Mouse (Mus musculus): ENCODE measurements at regions not wholly inside any gene's neighbourhood (a gene's known extent, or its start where the extent isn't known, plus 50 kb on each side); places are given as distances from the start of the nearest gene placed in this dataset.

- intact Hi-C loops (cut with DNase I): no loop called here
Measured at GRCm38 (mm10) chr2:171812701-171813100, 230.6 kb downstream of the Cbln4 start.

GRCm38 (mm10) chr2:171805376-171805775 is 237.9 kb downstream of the Cbln4 start:
- peak; percentile 24 to 36 for DNase-seq
- intact Hi-C loops (cut with DNase I): no loop called here

More at GRCm38 (mm10) chr2:171812701-171813100, 230.6 kb downstream of the Cbln4 start:
- no peak for DNase-seq

- no peak for DNase-seq
- intact Hi-C loops (cut with DNase I): no loop called here
Measured at GRCm38 (mm10) chr2:171800511-171801268, 242.6 kb downstream of the Cbln4 start.

GRCm38 (mm10) chr2:171799351-171799750 is 243.9 kb downstream of the Cbln4 start:
- DNase-seq: no peak
- intact Hi-C loops (cut with DNase I): no loop called here

- no peak for DNase-seq
- intact Hi-C loops (cut with DNase I): no loop called here
Measured at GRCm38 (mm10) chr2:171790686-171791085, 252.6 kb downstream of the Cbln4 start.

- peak; percentile 13 to 15 for DNase-seq
- intact Hi-C loops (cut with DNase I): no loop called here
Measured at GRCm38 (mm10) chr2:171766193-171766930, 276.9 kb downstream of the Cbln4 start.

GRCm38 (mm10) chr2:171765071-171765470 is 278.2 kb downstream of the Cbln4 start:
- intact Hi-C loops (cut with DNase I): no loop called here

GRCm38 (mm10) chr2:171753502-171753901 is 289.8 kb downstream of the Cbln4 start:
- DNase-seq: no peak
- intact Hi-C loops (cut with DNase I): no loop called here

More at GRCm38 (mm10) chr2:171765071-171765470, 278.2 kb downstream of the Cbln4 start:
- DNase-seq: no peak

GRCm38 (mm10) chr2:171747162-171747561 is 296.1 kb downstream of the Cbln4 start:
- DNase-seq: peak in 1 of 2 experiments; percentile 10
- intact Hi-C loops (cut with DNase I): no loop called here

GRCm38 (mm10) chr2:171743111-171743510 is 300.2 kb downstream of the Cbln4 start:
- intact Hi-C loops (cut with DNase I): no loop called here
- DNase-seq: peak in 1 of 2 experiments; percentile 4

GRCm38 (mm10) chr2:171742706-171743105 is 300.6 kb downstream of the Cbln4 start:
- DNase-seq: no peak
- intact Hi-C loops (cut with DNase I): no loop called here

GRCm38 (mm10) chr2:171737761-171738160 is 305.5 kb downstream of the Cbln4 start:
- no peak for DNase-seq
- intact Hi-C loops (cut with DNase I): no loop called here

- no peak for DNase-seq
- intact Hi-C loops (cut with DNase I): no loop called here
Measured at GRCm38 (mm10) chr2:171735061-171735490, 308.2 kb downstream of the Cbln4 start.

GRCm38 (mm10) chr2:171734634-171734987 is 308.7 kb downstream of the Cbln4 start:
- DNase-seq: no peak

GRCm38 (mm10) chr2:171733965-171734633 is 309.2 kb downstream of the Cbln4 start:
- no peak for DNase-seq
- intact Hi-C loops (cut with DNase I): no loop called here

More at GRCm38 (mm10) chr2:171734634-171734987, 308.7 kb downstream of the Cbln4 start:
- intact Hi-C loops (cut with DNase I): no loop called here

GRCm38 (mm10) chr2:171719269-171719668 is 324.0 kb downstream of the Cbln4 start:
- DNase-seq: no peak
- intact Hi-C loops (cut with DNase I): no loop called here

GRCm38 (mm10) chr2:171718855-171719254 is 324.4 kb downstream of the Cbln4 start:
- no peak for DNase-seq
- intact Hi-C loops (cut with DNase I): no loop called here

- no peak for DNase-seq
- intact Hi-C loops (cut with DNase I): no loop called here
Measured at GRCm38 (mm10) chr2:171712816-171713570, 330.3 kb downstream of the Cbln4 start.

- no peak for DNase-seq
- intact Hi-C loops (cut with DNase I): no loop called here
Measured at GRCm38 (mm10) chr2:171693526-171693925, 349.7 kb downstream of the Cbln4 start.

- DNase-seq: no peak
- intact Hi-C loops (cut with DNase I): no loop called here
Measured at GRCm38 (mm10) chr2:171690781-171691180, 352.5 kb downstream of the Cbln4 start.

GRCm38 (mm10) chr2:171689102-171689501 is 354.2 kb downstream of the Cbln4 start:
- intact Hi-C loops (cut with DNase I): no loop called here

More at GRCm38 (mm10) chr2:171689102-171689501, 354.2 kb downstream of the Cbln4 start:
- no peak for DNase-seq

Measured in heart, postnatal 10 days (tissue).